Mouse (Mus musculus) liver, embryonic 14 days (tissue): ENCODE measurements around the gene E130218I03Rik. TPM values are rescaled to one million over a fixed set of nuclear protein-coding genes. Genes with fewer than 3 reads are reported as not detected.

Experiments used
- polyA plus RNA-seq: library from polyadenylated mRNA; depleted of rRNA; stranded (reverse); fragments of >200 nt; gene quantifications from 2 replicates; pipeline ENCODE4 v1.2.3, GENCODE M21; 2012; rRNA removed

E130218I03Rik gene
- polyA plus RNA-seq = not detected in 2 replicates

DNA sequence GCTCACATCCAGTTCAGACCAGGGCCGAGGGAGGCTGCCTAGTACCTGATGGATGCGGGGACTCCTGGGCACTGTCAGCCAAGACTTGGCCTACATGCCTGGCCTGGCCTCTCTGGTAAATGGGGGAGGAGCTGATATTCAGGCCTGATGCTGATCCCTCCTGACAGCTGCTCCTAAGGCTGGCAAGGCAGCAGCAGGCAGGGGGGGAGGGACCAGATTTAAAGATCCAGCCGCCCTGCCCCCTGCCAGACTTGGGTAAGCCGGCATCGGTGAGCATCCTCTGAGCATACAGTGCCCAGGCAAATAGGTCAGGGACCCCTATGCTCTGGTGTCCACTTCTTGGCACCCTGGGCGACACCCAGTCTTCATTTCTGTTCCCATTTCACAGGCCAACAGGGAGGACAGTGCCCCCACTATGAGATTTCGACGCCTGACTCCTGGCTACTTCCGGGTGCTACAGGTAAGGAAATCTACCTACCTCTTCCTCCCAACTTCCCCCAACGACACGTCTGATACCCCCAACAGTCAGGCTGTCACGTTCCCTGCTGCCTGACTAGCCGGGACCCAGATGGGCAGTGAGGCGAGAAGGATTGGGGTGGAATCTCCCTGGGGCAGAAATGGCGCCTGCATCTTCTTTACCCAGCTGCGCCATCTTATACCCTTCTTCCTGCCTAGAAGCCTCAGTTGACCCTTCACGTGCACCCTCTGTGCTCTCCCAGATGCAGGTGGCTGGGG, at the start of gene E130218I03Rik:
Gene E130218I03Rik (plus strand): TSS at position 147 of the 735 bp plus-strand sequence.

DNA sequence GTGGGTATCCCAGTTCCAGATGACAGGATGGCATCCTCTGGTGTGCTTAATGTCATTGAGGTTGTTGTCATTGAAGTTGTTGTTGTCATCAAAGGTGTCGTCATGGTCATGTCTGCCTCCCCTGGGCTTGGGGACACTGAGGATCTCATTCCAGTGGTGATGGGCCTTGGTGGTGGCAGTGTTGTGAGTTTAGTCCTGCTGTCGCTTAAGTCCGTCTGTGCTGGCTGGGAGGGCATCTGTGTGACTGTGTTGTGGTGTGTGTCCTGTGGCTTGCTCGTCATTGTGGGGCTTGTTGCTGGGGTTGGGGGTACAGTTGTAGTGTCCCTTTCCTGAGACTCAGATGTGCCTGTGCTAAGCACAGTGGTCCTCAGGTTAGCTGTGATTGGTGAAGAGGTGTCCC, 40.6 kb upstream of the E130218I03Rik start, which contains the start of gene Gm7534:
Gene Gm7534 (minus strand): TSS at position 101 of the 400 bp plus-strand sequence.

DNA sequence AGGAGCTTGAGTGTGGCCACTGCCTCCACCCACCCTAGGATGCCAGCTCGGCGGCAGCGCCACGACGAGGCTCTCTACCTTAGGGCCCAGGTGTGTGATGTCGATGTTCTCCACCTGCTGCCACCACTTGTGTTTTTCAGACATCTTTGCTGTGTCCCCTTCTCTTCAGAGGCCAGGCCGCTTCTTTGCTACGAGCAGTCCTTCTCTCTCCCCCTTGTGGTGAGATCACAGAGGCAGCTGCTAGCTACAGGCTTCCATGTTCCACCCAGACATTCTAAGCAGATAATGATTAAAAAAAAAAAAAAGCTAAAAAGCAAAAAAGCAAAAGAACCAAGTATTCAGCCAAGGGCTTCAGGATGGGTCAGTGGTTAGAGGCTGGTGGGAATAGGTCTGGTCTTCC, 16.3 kb upstream of the E130218I03Rik start, which contains the start of gene Catsper4:
Gene Catsper4 (minus strand): TSS at position 190 of the 400 bp plus-strand sequence.

DNA sequence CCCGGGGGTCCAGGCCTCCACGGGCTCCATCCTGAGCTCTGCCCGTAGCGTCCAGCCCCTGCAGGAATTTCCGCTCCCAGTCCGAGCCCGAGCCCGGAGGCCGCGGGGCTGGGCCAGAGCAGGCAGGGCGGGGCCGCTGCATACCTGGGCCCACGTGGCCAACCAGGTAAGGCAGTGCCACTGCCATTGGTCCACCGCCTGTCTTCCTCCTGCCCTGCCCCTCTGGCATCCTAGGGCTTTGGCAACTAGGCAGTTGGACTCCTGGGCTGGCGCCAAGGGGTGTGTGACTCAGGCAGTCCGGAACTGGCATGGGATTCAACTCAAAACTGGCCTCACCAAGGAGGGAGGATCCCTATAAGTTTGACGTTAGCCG, 5.2 kb upstream of the E130218I03Rik start, which contains the start of gene Cnksr1:
Gene Cnksr1 (minus strand): TSS at position 121 of the 373 bp plus-strand sequence.

DNA sequence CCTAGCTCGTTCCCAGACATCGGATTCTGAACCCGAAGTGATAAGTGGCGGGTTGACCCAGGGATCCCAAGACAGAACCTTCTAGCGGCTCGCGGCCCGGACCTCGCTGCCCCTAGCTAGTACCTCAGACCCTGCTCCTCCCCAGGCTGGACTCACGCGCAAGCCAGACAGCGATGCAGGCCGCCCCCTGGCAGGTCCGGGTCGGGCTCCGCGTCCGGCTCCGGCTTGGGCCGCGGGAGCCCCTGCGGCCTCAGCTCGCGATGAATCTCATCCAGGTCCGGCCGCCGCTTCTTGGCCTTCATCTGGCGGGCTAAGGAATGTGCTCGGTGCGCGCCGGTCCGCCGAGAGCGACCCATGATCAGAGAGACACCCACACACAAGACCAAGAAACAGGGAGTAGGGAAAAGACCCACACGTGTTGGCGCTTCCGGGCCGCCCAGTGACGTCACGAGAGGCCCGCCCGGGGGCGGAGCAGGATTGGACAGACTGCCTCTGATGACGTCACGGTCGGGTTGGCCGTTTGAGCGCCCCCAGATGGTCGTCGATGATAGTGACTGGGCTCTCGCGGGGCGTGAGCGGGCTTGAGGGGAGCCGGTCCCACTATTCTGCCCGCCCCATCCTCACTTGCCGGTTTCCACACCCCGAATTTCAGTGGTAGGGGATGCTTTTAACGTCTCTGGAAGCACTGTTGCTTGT, 1.8 kb downstream of the E130218I03Rik start, which contains the start of gene Zfp593:
Gene Zfp593 (minus strand): TSS at position 445 of the 696 bp plus-strand sequence.

DNA sequence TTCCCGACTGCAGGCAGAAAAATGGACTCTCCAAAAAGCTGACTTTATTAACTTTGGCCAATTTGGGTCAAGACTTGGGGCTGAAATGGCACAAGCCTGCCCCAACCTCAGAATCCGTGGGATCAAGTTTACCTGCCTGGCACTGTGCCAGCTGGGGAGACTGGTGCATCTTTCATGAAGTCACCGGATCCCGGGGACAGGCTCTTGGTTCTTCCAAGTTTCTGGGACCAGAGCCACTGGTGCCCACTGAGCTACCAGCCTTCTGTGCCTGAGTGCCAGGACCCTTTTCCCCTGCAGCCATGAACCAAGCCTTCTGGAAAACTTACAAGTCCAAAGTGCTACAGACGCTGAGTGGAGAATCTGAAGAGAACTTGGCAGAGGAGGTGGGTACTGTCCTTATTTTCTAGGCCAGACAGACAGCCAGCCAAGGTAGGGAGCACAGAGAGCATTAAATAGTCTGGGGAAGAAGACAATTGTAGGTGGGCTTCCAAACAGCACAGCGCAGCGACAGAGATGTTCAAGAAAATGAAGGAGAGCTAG, 3.3 kb downstream of the E130218I03Rik start, which contains the start of gene Gm30191:
Gene Gm30191 (plus strand): TSS at position 217 of the 540 bp plus-strand sequence.

DNA sequence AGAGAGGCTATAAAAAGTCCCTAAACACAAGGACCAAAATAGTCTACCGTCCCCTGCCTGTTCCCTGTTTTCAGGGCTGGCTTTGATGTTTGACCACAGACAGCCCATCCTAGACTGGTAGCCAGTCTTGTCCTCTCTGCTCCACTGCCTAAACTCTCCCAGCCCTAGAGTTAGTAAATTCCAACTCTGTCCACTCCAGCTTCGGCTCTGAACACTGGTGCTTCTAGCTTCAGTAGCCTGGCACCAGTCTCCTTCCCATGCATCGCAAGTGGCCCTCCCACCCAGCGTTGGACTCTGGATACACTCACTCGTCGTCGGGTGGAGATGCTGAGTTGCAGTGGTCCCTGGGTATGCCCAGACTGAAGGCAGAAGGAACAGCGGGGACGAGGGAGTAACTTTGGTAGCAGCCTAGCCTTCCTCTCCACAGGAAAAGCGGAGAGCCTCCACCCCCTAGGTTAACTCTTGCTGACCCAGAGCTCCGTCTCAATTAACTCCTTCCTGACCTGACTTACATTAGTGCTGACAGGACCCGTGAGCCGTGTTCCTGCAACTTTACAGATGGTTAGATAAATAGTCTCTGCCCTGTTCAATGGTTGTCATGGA, 10.4 kb downstream of the E130218I03Rik start, which contains the start of gene Grrp1:
Gene Grrp1 (minus strand): TSS at position 385 of the 603 bp plus-strand sequence.

DNA sequence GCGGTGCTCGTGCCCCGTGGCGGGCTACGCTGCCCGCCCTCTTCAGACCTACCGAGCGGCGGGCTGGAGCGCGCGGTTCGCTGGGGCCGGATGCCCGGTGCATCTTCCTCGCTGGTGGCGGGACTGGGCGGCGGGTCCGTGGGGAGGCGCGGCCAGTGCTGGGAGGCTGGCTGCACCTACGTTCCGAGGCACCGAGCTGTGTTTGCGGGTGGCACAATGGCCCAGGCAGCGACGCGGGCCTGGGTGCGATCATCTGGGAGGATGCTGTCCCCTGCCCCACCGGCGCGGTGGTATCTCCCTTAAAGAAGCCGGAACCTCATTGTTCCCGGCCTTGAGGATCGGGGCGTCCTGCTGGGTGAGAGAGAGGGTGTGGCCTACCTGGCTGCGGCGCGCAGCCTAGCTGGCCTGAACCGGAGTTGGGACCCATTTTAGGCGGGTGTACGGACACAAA, 44.1 kb downstream of the E130218I03Rik start, which contains the start of gene Pdik1l:
Gene Pdik1l (minus strand): TSS at position 321 of the 451 bp plus-strand sequence.

Other genes starting within 250 kb of the E130218I03Rik start
- 12.7 and 14.1 TPM in 2 replicates for gene Dhdds, start 242.7 kb upstream of the E130218I03Rik start, polyA plus RNA-seq
- 1.1 and 1.5 TPM in 2 replicates for gene Lin28a, start 224.8 kb upstream of the E130218I03Rik start, polyA plus RNA-seq
- 0.01 and 0.02 TPM in 2 replicates for gene Zfp683, start 189.8 kb upstream of the E130218I03Rik start, polyA plus RNA-seq
- gene Crybg2, start 182.8 kb upstream of the E130218I03Rik start, polyA plus RNA-seq = 0.07 and 0.48 TPM in 2 replicates
- 14.2 and 19.7 TPM in 2 replicates for gene Cd52, start 148.6 kb upstream of the E130218I03Rik start, polyA plus RNA-seq
- gene Ubxn11, start 141.1 kb upstream of the E130218I03Rik start, polyA plus RNA-seq = 1.2 and 1.5 TPM in 2 replicates
- 61.5 and 81.2 TPM in 2 replicates for gene Sh3bgrl3, start 114.9 kb upstream of the E130218I03Rik start, polyA plus RNA-seq
- 14.3 and 19.2 TPM in 2 replicates for gene Cep85, start 56.5 kb upstream of the E130218I03Rik start, polyA plus RNA-seq
- not detected in 2 replicates for gene Gm7534, start 40.7 kb upstream of the E130218I03Rik start, polyA plus RNA-seq
- not detected in 2 replicates for gene Catsper4, start 16.3 kb upstream of the E130218I03Rik start, polyA plus RNA-seq
- 0.03 and 0.08 TPM in 2 replicates for gene Cnksr1, start 5.3 kb upstream of the E130218I03Rik start, polyA plus RNA-seq
- 6.0 and 6.2 TPM in 2 replicates for gene Zfp593, start 1.9 kb downstream of the E130218I03Rik start, polyA plus RNA-seq
- not detected in 2 replicates for gene Gm30191, start 3.3 kb downstream of the E130218I03Rik start, polyA plus RNA-seq
- 0.72 and 0.92 TPM in 2 replicates for gene Grrp1, start 10.4 kb downstream of the E130218I03Rik start, polyA plus RNA-seq
- 5.1 and 5.3 TPM in 2 replicates for gene Pdik1l, start 44.2 kb downstream of the E130218I03Rik start, polyA plus RNA-seq
- 0.06 and 0.16 TPM in 2 replicates for gene Trim63, start 71.5 kb downstream of the E130218I03Rik start, polyA plus RNA-seq
- gene Slc30a2, start 99.5 kb downstream of the E130218I03Rik start, polyA plus RNA-seq = 0.02 and 0.03 TPM in 2 replicates
- gene Extl1, start 140.2 kb downstream of the E130218I03Rik start, polyA plus RNA-seq = 0.10 TPM in 2 replicates
- gene Pafah2, start 152.7 kb downstream of the E130218I03Rik start, polyA plus RNA-seq = 3.4 and 4.6 TPM in 2 replicates
- gene Stmn1, start 224.7 kb downstream of the E130218I03Rik start, polyA plus RNA-seq = 92.8 and 131 TPM in 2 replicates